Mouse (Mus musculus) frontal cortex, postnatal 36 days (tissue): Measurements from ENCODE around the gene Fkbp4.
"Not testable (repeated sequence)": the region's sequence is repeated elsewhere in the genome, so short reads cannot be mapped to it uniquely, and the experiment has no call there.

Source experiments
- DNase-seq, 2 experiments: peaks; one replicate each; pipeline ENCODE4 v3.0.0; 2022; ENCODE audit warnings: low spot score in 2 of 2

The Fkbp4 gene

GRCm38 (mm10) chr6:128397574-128398261, 40.8 kb downstream of the Fkbp4 start:
- DNase-seq = no peak

DNA sequence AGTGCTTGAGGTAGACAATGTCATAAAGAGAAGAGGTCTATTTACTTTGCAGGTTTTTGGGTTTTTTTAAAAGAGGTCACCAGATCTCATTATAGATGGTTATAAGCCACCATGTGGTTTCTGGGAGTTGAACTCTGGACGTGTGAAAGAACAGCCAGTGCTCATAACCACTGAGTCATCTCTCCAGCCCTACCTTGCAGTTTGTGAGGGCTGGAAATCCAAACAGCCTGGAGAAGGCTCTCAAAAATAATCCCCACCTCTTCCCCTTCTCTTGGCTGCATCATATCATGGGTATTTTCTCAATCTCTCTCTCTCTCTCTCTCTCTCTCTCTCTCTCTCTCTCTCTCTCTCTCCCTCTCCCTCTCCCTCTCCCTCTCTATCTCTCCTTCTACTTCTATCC, 47.8 kb downstream of the Fkbp4 start:
- DNase-seq = no peak

DNA sequence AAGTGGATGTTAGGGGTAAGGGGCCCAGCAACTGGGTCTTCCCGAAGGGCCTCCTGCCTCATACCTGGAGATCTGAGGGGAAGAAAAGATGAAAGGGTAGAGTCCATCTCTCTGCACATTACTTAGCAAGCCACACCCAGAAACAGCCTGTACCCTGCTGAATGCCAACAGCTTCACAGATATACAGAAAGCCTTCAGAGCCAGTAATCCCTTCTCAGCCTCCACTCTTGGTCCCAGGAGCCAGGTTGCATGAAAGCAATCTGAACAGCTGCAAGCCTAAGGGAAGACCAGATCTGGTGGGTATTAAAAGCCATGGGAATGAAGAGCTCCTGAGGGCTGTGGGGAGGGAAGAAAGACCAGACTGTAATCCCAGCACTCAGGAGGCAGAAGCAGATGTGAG, 49.3 kb downstream of the Fkbp4 start:
- DNase-seq = no peak

GRCm38 (mm10) chr6:128385026-128385425, 53.5 kb downstream of the Fkbp4 start:
- DNase-seq = no peak

DNA sequence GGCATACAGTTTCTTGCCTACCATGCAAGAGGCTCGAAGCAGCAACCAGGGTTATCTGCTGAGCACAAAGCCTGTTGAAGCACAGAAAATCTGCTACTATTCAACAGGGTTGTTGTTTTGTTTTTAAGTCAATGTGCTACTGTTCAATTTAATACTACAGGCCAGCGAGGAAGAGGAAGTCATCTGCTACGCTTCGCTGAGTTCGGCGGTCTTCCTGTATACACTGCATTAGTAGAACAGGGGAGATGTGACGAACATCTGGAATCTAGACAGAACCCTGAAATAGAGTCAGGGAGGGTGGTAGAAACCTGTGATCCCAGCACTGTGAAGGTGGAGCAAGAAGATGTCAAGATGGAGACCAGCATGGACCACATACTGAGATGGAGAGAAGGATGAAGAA, 54.7 kb downstream of the Fkbp4 start:
- no peak for DNase-seq

- DNase-seq = no peak
Measured at GRCm38 (mm10) chr6:128381254-128381653, 57.2 kb downstream of the Fkbp4 start.

- not testable (repeated sequence) for DNase-seq
Measured at GRCm38 (mm10) chr6:128380594-128381167, 57.8 kb downstream of the Fkbp4 start.
